Mouse (Mus musculus): ENCODE measurements at regions not wholly inside any gene's neighbourhood (a gene's known extent, or its start where the extent isn't known, plus 50 kb on each side); places are given as distances from the start of the nearest gene placed in this dataset.
A peak's percentile ranks its signal among the peaks of the same experiment; 100 is the strongest.

GRCm38 (mm10) chr17:45884021-45884722, 148.0 kb downstream of the Vegfa start:
- H3K27ac ChIP-seq (ENCODE audit: insufficient read depth, low read depth, low read length): peak overlapping the region; percentile 95
- TF ChIP-seq CTCF (conservative IDR thresholded peaks at IDR 0.05; ENCODE audit: insufficient read depth, insufficient read length, low read depth, low read length) (no peak), POLR2A (IDR thresholded peaks at IDR 0.05; ENCODE audit: low read depth, low read length) (no peak)
- DNase-seq: peak; percentile 93
- no peaks in the 10 kb centered on the region for H3K27me3 ChIP-seq (replicated peaks; ENCODE audit: control insufficient read depth, insufficient read depth, low read length)
- WGBS: 42% methylated on average over 9 of the region's 9 CpGs
- peaks cover 44% of the 10 kb centered on the region for H3K4me1 ChIP-seq (ENCODE audit: control insufficient read depth, insufficient read depth, low read length)
- H3K4me3 ChIP-seq (ENCODE audit: insufficient read depth, low read depth, low read length): no peak overlapping the region
- no peaks in the 10 kb centered on the region for H3K36me3 ChIP-seq (ENCODE audit: control insufficient read depth, insufficient read depth, low read length)

DNA sequence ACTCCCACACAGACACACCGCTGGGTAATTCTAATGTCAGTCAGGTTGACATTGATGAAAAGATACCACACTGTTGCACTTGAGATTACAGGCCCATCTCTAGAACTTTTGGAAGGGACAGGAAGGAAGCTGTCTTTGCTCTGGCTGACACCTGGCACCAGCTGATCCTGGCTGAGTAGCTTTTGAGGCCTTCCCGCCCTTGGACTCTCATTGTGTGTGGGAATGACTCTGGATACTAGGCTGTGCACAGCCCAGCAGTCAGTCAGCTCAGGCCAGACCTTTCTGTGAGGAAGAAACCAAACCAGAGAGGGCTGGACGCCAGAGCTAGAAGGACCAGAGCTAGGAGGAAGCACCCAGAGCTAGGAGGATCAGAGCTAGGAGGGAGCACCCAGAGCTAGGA, 149.0 kb upstream of the 1600014C23Rik start:
- no peaks in the 10 kb centered on the region for H3K36me3 ChIP-seq (ENCODE audit: control insufficient read depth, insufficient read depth, low read length)
- DNase-seq: no peak
- no peak overlapping the region for H3K27ac ChIP-seq (ENCODE audit: insufficient read depth, low read depth, low read length)
- peaks cover 44% of the 10 kb centered on the region for H3K4me1 ChIP-seq (ENCODE audit: control insufficient read depth, insufficient read depth, low read length)
- no peaks in the 10 kb centered on the region for H3K27me3 ChIP-seq (replicated peaks; ENCODE audit: control insufficient read depth, insufficient read depth, low read length)
- TF ChIP-seq CTCF (conservative IDR thresholded peaks at IDR 0.05; ENCODE audit: insufficient read depth, insufficient read length, low read depth, low read length): no peak
- 59% methylated on average over 3 of the region's 3 CpGs for WGBS
- no peak overlapping the region for H3K4me3 ChIP-seq (ENCODE audit: insufficient read depth, low read depth, low read length)

- no peak for DNase-seq
- Histone ChIP-seq H3K27me3 (replicated peaks; ENCODE audit: control insufficient read depth, insufficient read depth, low read length) (no peaks in the 10 kb centered on the region), H3K4me3 (ENCODE audit: insufficient read depth, low read depth, low read length) (no peak overlapping the region), H3K4me1 (ENCODE audit: control insufficient read depth, insufficient read depth, low read length) (peaks cover 39% of the 10 kb centered on the region), H3K27ac (ENCODE audit: insufficient read depth, low read depth, low read length) (no peak overlapping the region), H3K36me3 (ENCODE audit: control insufficient read depth, insufficient read depth, low read length) (no peaks in the 10 kb centered on the region)
- TF ChIP-seq POLR2A (IDR thresholded peaks at IDR 0.05; ENCODE audit: low read depth, low read length): no peak
- WGBS: 95% methylated on average over 9 of the region's 9 CpGs
Observed at GRCm38 (mm10) chr17:45881284-45881683, 147.6 kb upstream of the 1600014C23Rik start.

DNA sequence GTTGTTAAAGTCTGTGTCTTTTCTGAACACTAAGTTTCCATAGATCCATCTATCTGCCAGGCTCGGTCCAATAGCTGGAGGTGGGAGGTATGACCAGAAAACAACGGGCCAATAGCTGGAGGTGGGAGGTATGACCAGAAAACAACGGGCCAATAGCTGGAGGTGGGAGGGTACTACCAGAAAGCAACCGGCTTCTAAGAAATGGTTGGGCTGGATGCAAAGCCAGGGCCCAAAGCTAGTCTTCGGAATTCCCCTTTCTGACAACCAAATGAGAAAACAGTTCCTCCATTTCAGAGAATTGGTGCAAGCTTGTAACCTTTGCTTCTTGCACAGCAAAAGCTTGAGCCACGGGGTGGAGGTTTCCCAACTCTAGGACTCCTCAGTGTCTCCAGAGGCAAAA, 147.1 kb upstream of the 1600014C23Rik start:
- 88% methylated on average over 6 of the region's 6 CpGs for WGBS
- H3K36me3 ChIP-seq (ENCODE audit: control insufficient read depth, insufficient read depth, low read length): no peaks in the 10 kb centered on the region
- TF ChIP-seq POLR2A (IDR thresholded peaks at IDR 0.05; ENCODE audit: low read depth, low read length) (no peak), CTCF (conservative IDR thresholded peaks at IDR 0.05; ENCODE audit: insufficient read depth, insufficient read length, low read depth, low read length) (no peak)

GRCm38 (mm10) chr17:45879478-45880250, 146.0 kb upstream of the 1600014C23Rik start:
- peak; percentile 74 for DNase-seq
- Histone ChIP-seq H3K27ac (ENCODE audit: insufficient read depth, low read depth, low read length) (no peak overlapping the region), H3K27me3 (replicated peaks; ENCODE audit: control insufficient read depth, insufficient read depth, low read length) (no peaks in the 10 kb centered on the region), H3K4me3 (ENCODE audit: insufficient read depth, low read depth, low read length) (no peak overlapping the region), H3K36me3 (ENCODE audit: control insufficient read depth, insufficient read depth, low read length) (no peaks in the 10 kb centered on the region), H3K4me1 (ENCODE audit: control insufficient read depth, insufficient read depth, low read length) (peaks cover 28% of the 10 kb centered on the region)
- 60% methylated on average over 6 of the region's 6 CpGs for WGBS
- no peak for TF ChIP-seq POLR2A (IDR thresholded peaks at IDR 0.05; ENCODE audit: low read depth, low read length)
- no peak for TF ChIP-seq CTCF (conservative IDR thresholded peaks at IDR 0.05; ENCODE audit: insufficient read depth, insufficient read length, low read depth, low read length)

More for the DNA sequence above, 147.1 kb upstream of the 1600014C23Rik start:
- DNase-seq: no peak
- Histone ChIP-seq H3K4me3 (ENCODE audit: insufficient read depth, low read depth, low read length) (no peak overlapping the region), H3K27me3 (replicated peaks; ENCODE audit: control insufficient read depth, insufficient read depth, low read length) (no peaks in the 10 kb centered on the region), H3K4me1 (ENCODE audit: control insufficient read depth, insufficient read depth, low read length) (peaks cover 35% of the 10 kb centered on the region), H3K27ac (ENCODE audit: insufficient read depth, low read depth, low read length) (no peak overlapping the region)

GRCm38 (mm10) chr17:45878394-45878793, 144.8 kb upstream of the 1600014C23Rik start:
- Histone ChIP-seq H3K4me3 (ENCODE audit: insufficient read depth, low read depth, low read length) (no peak overlapping the region), H3K4me1 (ENCODE audit: control insufficient read depth, insufficient read depth, low read length) (peaks cover 18% of the 10 kb centered on the region), H3K27me3 (replicated peaks; ENCODE audit: control insufficient read depth, insufficient read depth, low read length) (no peaks in the 10 kb centered on the region), H3K27ac (ENCODE audit: insufficient read depth, low read depth, low read length) (no peak overlapping the region), H3K36me3 (ENCODE audit: control insufficient read depth, insufficient read depth, low read length) (no peaks in the 10 kb centered on the region)
- no peak for DNase-seq
- WGBS: 93% methylated on average over 6 of the region's 6 CpGs
- TF ChIP-seq POLR2A (IDR thresholded peaks at IDR 0.05; ENCODE audit: low read depth, low read length) (no peak), CTCF (conservative IDR thresholded peaks at IDR 0.05; ENCODE audit: insufficient read depth, insufficient read length, low read depth, low read length) (0 out of 2 replicates have a peak, but pooled peaks have one; percentile 28)

GRCm38 (mm10) chr17:45875325-45875724, 141.7 kb upstream of the 1600014C23Rik start:
- Histone ChIP-seq H3K4me1 (ENCODE audit: control insufficient read depth, insufficient read depth, low read length) (peaks cover 34% of the 10 kb centered on the region), H3K36me3 (ENCODE audit: control insufficient read depth, insufficient read depth, low read length) (no peaks in the 10 kb centered on the region), H3K27ac (ENCODE audit: insufficient read depth, low read depth, low read length) (no peak overlapping the region), H3K4me3 (ENCODE audit: insufficient read depth, low read depth, low read length) (no peak overlapping the region), H3K27me3 (replicated peaks; ENCODE audit: control insufficient read depth, insufficient read depth, low read length) (no peaks in the 10 kb centered on the region)
- TF ChIP-seq POLR2A (IDR thresholded peaks at IDR 0.05; ENCODE audit: low read depth, low read length) (no peak), CTCF (conservative IDR thresholded peaks at IDR 0.05; ENCODE audit: insufficient read depth, insufficient read length, low read depth, low read length) (no peak)
- no peak for DNase-seq
- 88% methylated on average over 8 of the region's 8 CpGs for WGBS

All from kidney, adult 2 months (tissue).